Mouse (Mus musculus): ENCODE results near the gene Shc3. TPM values are rescaled to one million over a fixed set of nuclear protein-coding genes. Genes with fewer than 3 reads are reported as not detected.

Gene Shc3
- polyA plus RNA-seq, 1 experiment from 2014 or later: 0.34 TPM

GRCm38 (mm10) chr13:51600169-51600568 lies 30.9 kb upstream of the Shc3 start:
- H3K27ac ChIP-seq: no peak overlapping the region
- H3K36me3 ChIP-seq: no peaks in the 10 kb centered on the region
- H3K4me1 ChIP-seq (replicated peaks): peaks cover 12% of the 10 kb centered on the region
- no peak for ATAC-seq
- H3K9ac ChIP-seq: no peak overlapping the region
- H3K9me3 ChIP-seq: no peaks in the 10 kb centered on the region
- H3K4me2 ChIP-seq (replicated peaks): no peak overlapping the region
- no peak overlapping the region for H3K4me3 ChIP-seq (replicated peaks)
- 90% methylated on average over 8 of the region's 8 CpGs for WGBS
- peaks cover 4% of the 10 kb centered on the region; the same call in 1 of the 2 replicates for H3K27me3 ChIP-seq (replicated peaks)

GRCm38 (mm10) chr13:51598063-51598462 lies 28.8 kb upstream of the Shc3 start:
- WGBS: 52% methylated on average over 2 of the region's 2 CpGs
- no peaks in the 10 kb centered on the region for H3K9me3 ChIP-seq
- no peak overlapping the region for H3K9ac ChIP-seq
- H3K27me3 ChIP-seq (replicated peaks): peaks cover 8% of the 10 kb centered on the region; the same call in 1 of the 2 replicates
- no peak overlapping the region for H3K4me2 ChIP-seq (replicated peaks)
- ATAC-seq: no peak
- no peak overlapping the region for H3K4me3 ChIP-seq (replicated peaks)
- no peak overlapping the region for H3K27ac ChIP-seq
- no peaks in the 10 kb centered on the region for H3K36me3 ChIP-seq
- peaks cover 8% of the 10 kb centered on the region; the same call in 1 of the 2 replicates for H3K4me1 ChIP-seq (replicated peaks)

GRCm38 (mm10) chr13:51595404-51595803 lies 26.2 kb upstream of the Shc3 start:
- no peak for ATAC-seq
- no peaks in the 10 kb centered on the region for H3K36me3 ChIP-seq
- peak overlapping the region; percentile 80 for H3K4me2 ChIP-seq (replicated peaks)
- H3K9ac ChIP-seq: no peak overlapping the region
- WGBS: 45% methylated on average over 11 of the region's 11 CpGs
- peaks cover 4% of the 10 kb centered on the region; the same call in 1 of the 2 replicates for H3K4me1 ChIP-seq (replicated peaks)
- no peaks in the 10 kb centered on the region for H3K9me3 ChIP-seq
- peaks cover 8% of the 10 kb centered on the region; the same call in 1 of the 2 replicates for H3K27me3 ChIP-seq (replicated peaks)
- no peak overlapping the region for H3K27ac ChIP-seq
- no peak overlapping the region for H3K4me3 ChIP-seq (replicated peaks)

- peak; percentile 62 for ATAC-seq
- no peaks in the 10 kb centered on the region for H3K36me3 ChIP-seq
- peak overlapping the region; percentile 15; the same call in 1 of the 2 replicates for H3K9ac ChIP-seq
- H3K4me2 ChIP-seq (replicated peaks): peak overlapping the region; percentile 80
- no peak overlapping the region for H3K27ac ChIP-seq
- WGBS: under 1% methylated on average over 36 of the region's 36 CpGs
- peaks cover 8% of the 10 kb centered on the region; the same call in 1 of the 2 replicates for H3K27me3 ChIP-seq (replicated peaks)
- H3K9me3 ChIP-seq: no peaks in the 10 kb centered on the region
- H3K4me1 ChIP-seq (replicated peaks): peaks cover 4% of the 10 kb centered on the region; the same call in 1 of the 2 replicates
- peak overlapping the region; percentile 34 for H3K4me3 ChIP-seq (replicated peaks)
Observed at GRCm38 (mm10) chr13:51594656-51595311, 25.6 kb upstream of the Shc3 start.

- no peak overlapping the region for H3K4me2 ChIP-seq (replicated peaks)
- H3K9me3 ChIP-seq: no peaks in the 10 kb centered on the region
- H3K4me3 ChIP-seq (replicated peaks): no peak overlapping the region
- H3K36me3 ChIP-seq: no peaks in the 10 kb centered on the region
- no peak overlapping the region for H3K27ac ChIP-seq
- no peak for ATAC-seq
- H3K27me3 ChIP-seq (replicated peaks): no peaks in the 10 kb centered on the region
- H3K4me1 ChIP-seq (replicated peaks): no peaks in the 10 kb centered on the region
- WGBS: 44% methylated on average over 4 of the region's 4 CpGs
- no peak overlapping the region for H3K9ac ChIP-seq
Observed at GRCm38 (mm10) chr13:51588005-51588404, 18.8 kb upstream of the Shc3 start.

GRCm38 (mm10) chr13:51582204-51582603 lies 13.0 kb upstream of the Shc3 start:
- no peak for ATAC-seq
- Histone ChIP-seq H3K9ac (no peak overlapping the region), H3K36me3 (no peaks in the 10 kb centered on the region), H3K27me3 (replicated peaks) (0 out of 2 replicates have a peak, but pooled peaks cover 2% of the 10 kb centered on the region), H3K9me3 (no peaks in the 10 kb centered on the region), H3K4me2 (replicated peaks) (no peak overlapping the region), H3K4me3 (replicated peaks) (no peak overlapping the region), H3K27ac (no peak overlapping the region), H3K4me1 (replicated peaks) (0 out of 2 replicates have a peak, but pooled peaks cover 3% of the 10 kb centered on the region)
- 60% methylated on average over 2 of the region's 2 CpGs for WGBS

- H3K4me3 ChIP-seq (replicated peaks): no peak overlapping the region
- WGBS: 15% methylated on average over 8 of the region's 8 CpGs
- H3K4me2 ChIP-seq (replicated peaks): no peak overlapping the region
- ATAC-seq: no peak
- H3K27ac ChIP-seq: no peak overlapping the region
- no peaks in the 10 kb centered on the region for H3K36me3 ChIP-seq
- 0 out of 2 replicates have a peak, but pooled peaks cover 3% of the 10 kb centered on the region for H3K4me1 ChIP-seq (replicated peaks)
- no peaks in the 10 kb centered on the region for H3K9me3 ChIP-seq
- H3K27me3 ChIP-seq (replicated peaks): 0 out of 2 replicates have a peak, but pooled peaks cover 2% of the 10 kb centered on the region
- H3K9ac ChIP-seq: no peak overlapping the region
Observed at GRCm38 (mm10) chr13:51580263-51581044, 11.2 kb upstream of the Shc3 start.

- WGBS: 22% methylated on average over 11 of the region's 11 CpGs
- H3K4me2 ChIP-seq (replicated peaks): no peak overlapping the region
- H3K4me3 ChIP-seq (replicated peaks): no peak overlapping the region
- no peak overlapping the region for H3K9ac ChIP-seq
- H3K27ac ChIP-seq: no peak overlapping the region
- ATAC-seq: peak; percentile 24; the same call in 1 of the 2 replicates
- H3K4me1 ChIP-seq (replicated peaks): peaks cover 12% of the 10 kb centered on the region
- H3K27me3 ChIP-seq (replicated peaks): peaks cover 25% of the 10 kb centered on the region
- no peaks in the 10 kb centered on the region for H3K36me3 ChIP-seq
- no peaks in the 10 kb centered on the region for H3K9me3 ChIP-seq
Observed at GRCm38 (mm10) chr13:51573849-51574248, 4.6 kb upstream of the Shc3 start.

- Histone ChIP-seq H3K9ac (no peak overlapping the region), H3K9me3 (no peaks in the 10 kb centered on the region), H3K4me1 (replicated peaks) (peaks cover 29% of the 10 kb centered on the region), H3K4me3 (replicated peaks) (peak overlapping the region; percentile 23; the same call in 1 of the 2 replicates), H3K4me2 (replicated peaks) (peak overlapping the region; percentile 93; the same call in 1 of the 2 replicates), H3K27me3 (replicated peaks) (peaks cover 58% of the 10 kb centered on the region), H3K27ac (no peak overlapping the region), H3K36me3 (no peaks in the 10 kb centered on the region)
- 12% methylated on average over 9 of the region's 9 CpGs for WGBS
- ATAC-seq: no peak
Observed at GRCm38 (mm10) chr13:51570111-51570510, 892 bp upstream of the Shc3 start.

GRCm38 (mm10) chr13:51569685-51570068 lies 458 bp upstream of the Shc3 start:
- no peak overlapping the region for H3K9ac ChIP-seq
- peak overlapping the region; percentile 93 for H3K4me2 ChIP-seq (replicated peaks)
- ATAC-seq: peak; percentile 7; the same call in 1 of the 2 replicates
- H3K36me3 ChIP-seq: no peaks in the 10 kb centered on the region
- H3K4me3 ChIP-seq (replicated peaks): peak overlapping the region; percentile 23; the same call in 1 of the 2 replicates
- peaks cover 63% of the 10 kb centered on the region for H3K27me3 ChIP-seq (replicated peaks)
- peaks cover 29% of the 10 kb centered on the region for H3K4me1 ChIP-seq (replicated peaks)
- H3K27ac ChIP-seq: no peak overlapping the region
- WGBS: 4% methylated on average over 7 of the region's 7 CpGs
- H3K9me3 ChIP-seq: no peaks in the 10 kb centered on the region

GRCm38 (mm10) chr13:51568501-51568901 lies 718 bp downstream of the Shc3 start:
- peak overlapping the region; percentile 23 for H3K4me3 ChIP-seq (replicated peaks)
- peaks cover 65% of the 10 kb centered on the region for H3K27me3 ChIP-seq (replicated peaks)
- no peak overlapping the region for H3K9ac ChIP-seq
- no peaks in the 10 kb centered on the region for H3K9me3 ChIP-seq
- H3K4me2 ChIP-seq (replicated peaks): peak overlapping the region; percentile 93
- WGBS: 6% methylated on average over 13 of the region's 13 CpGs
- no peaks in the 10 kb centered on the region for H3K36me3 ChIP-seq
- peaks cover 26% of the 10 kb centered on the region for H3K4me1 ChIP-seq (replicated peaks)
- no peak overlapping the region for H3K27ac ChIP-seq
- no peak for ATAC-seq

- peaks cover 26% of the 10 kb centered on the region for H3K4me1 ChIP-seq (replicated peaks)
- peak overlapping the region; percentile 42 for H3K4me3 ChIP-seq (replicated peaks)
- no peak overlapping the region for H3K27ac ChIP-seq
- peaks cover 65% of the 10 kb centered on the region for H3K27me3 ChIP-seq (replicated peaks)
- peak overlapping the region; percentile 93 for H3K4me2 ChIP-seq (replicated peaks)
- no peaks in the 10 kb centered on the region for H3K9me3 ChIP-seq
- peak overlapping the region; percentile 39 for H3K9ac ChIP-seq
- peak; percentile 21; the same call in 1 of the 2 replicates for ATAC-seq
- H3K36me3 ChIP-seq: no peaks in the 10 kb centered on the region
- 1% methylated on average over 38 of the region's 38 CpGs for WGBS
Observed at GRCm38 (mm10) chr13:51567411-51567851, 1.8 kb downstream of the Shc3 start.
